Mouse (Mus musculus) urinary bladder, postnatal 36 days (tissue): ENCODE results near the gene Rnf157.
A peak's percentile ranks its signal among the peaks of the same experiment; 100 is the strongest.

Source experiments
- DNase-seq, 2 experiments: peaks; one replicate each; pipeline ENCODE4 v3.0.0; 2022; ENCODE audit warnings: low spot score in 2 of 2, mixed read lengths in 1 of 2

Rnf157 gene

GRCm38 (mm10) chr11:116306126-116306982 lies 106.5 kb downstream of the Rnf157 start:
- peak; percentile 91 to 93 for DNase-seq

- no peak for DNase-seq
Observed at GRCm38 (mm10) chr11:116305423-116305822, 107.4 kb downstream of the Rnf157 start.

GRCm38 (mm10) chr11:116298621-116299020 lies 114.2 kb downstream of the Rnf157 start:
- no peak for DNase-seq

- no peak for DNase-seq
Observed at GRCm38 (mm10) chr11:116298221-116298620, 114.6 kb downstream of the Rnf157 start.

GRCm38 (mm10) chr11:116297017-116297416 lies 115.8 kb downstream of the Rnf157 start:
- no peak for DNase-seq

GRCm38 (mm10) chr11:116296191-116296734 lies 116.6 kb downstream of the Rnf157 start:
- no peak for DNase-seq

- DNase-seq: peak; percentile 20 to 44
Observed at GRCm38 (mm10) chr11:116294319-116294718, 118.5 kb downstream of the Rnf157 start.

GRCm38 (mm10) chr11:116293538-116294137 lies 119.2 kb downstream of the Rnf157 start:
- DNase-seq: no peak

GRCm38 (mm10) chr11:116292401-116292800 lies 120.4 kb downstream of the Rnf157 start:
- no peak for DNase-seq

GRCm38 (mm10) chr11:116290556-116290955 lies 122.3 kb downstream of the Rnf157 start:
- no peak for DNase-seq

- no peak for DNase-seq
Observed at GRCm38 (mm10) chr11:116287351-116287750, 125.5 kb downstream of the Rnf157 start.
